Mouse (Mus musculus) C2C12 (cell line): ENCODE measurements around the gene Gm10837.

ENCODE experiments used
- CEBPB ChIP-seq: IDR thresholded peaks from one replicate; pipeline ENCODE4 v1.6.1; 2011; ENCODE audit warnings: low read depth, mild to moderate bottlenecking, control low read depth, moderate library complexity
- CTCF ChIP-seq: IDR thresholded peaks from one replicate; pipeline ENCODE4 v1.5.1; 2011; ENCODE audit not compliant: control insufficient read depth, insufficient read depth, insufficient read length

DNA sequence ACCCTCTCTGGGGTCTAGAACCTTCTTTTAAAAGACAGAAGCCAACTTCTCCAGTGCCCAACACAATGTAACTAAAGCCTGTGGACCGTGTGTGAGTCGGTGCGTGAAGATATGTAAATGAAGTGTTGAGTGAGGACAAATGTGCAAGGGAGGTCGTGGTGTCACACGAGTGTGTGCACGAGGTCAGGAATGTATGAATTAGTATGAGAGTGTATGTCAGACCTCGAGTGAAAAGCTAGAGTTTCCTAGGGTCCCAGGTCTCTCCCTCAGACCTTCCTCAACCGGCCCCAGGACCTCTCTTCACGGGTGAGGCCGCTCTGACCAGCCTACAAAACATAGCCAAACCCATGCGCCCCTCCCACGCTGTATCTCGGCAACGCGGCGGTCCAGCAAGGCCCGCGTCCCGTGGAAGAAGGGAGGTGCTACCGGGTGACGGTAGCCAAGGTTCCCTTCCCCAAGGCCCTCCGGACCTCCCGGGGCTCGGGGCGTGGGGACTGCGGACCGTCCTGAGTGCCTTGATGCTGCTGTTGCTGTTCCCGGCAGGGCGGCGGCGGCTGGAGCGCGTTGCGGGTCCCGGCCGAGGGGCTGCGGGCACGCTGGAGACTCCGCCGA is 27.2 kb upstream of the Gm10837 start:
- TF ChIP-seq CTCF (no peak), CEBPB (no peak)
